Mouse (Mus musculus) embryonic fibroblast, embryonic 13.5 days (primary cell): ENCODE data around the gene 2010315B03Rik.

Experiments
- CTCF ChIP-seq: IDR thresholded peaks from 2 replicates; pipeline ENCODE4 v1.5.1; 2011; ENCODE audit warnings: mild to moderate bottlenecking, control low read depth, low read length, moderate library complexity, borderline replicate concordance; ENCODE audit not compliant: insufficient read depth
- POLR2A ChIP-seq: IDR thresholded peaks from 2 replicates; pipeline ENCODE4 v1.6.1; 2011; ENCODE audit warnings: low read depth, mild to moderate bottlenecking, control low read depth, low read length, moderate library complexity

GRCm38 (mm10) chr9:124262987-124263717 lies 49.3 kb downstream of the 2010315B03Rik start:
- TF ChIP-seq CTCF, result no peak
- TF ChIP-seq POLR2A, result no peak
